Mouse (Mus musculus): ENCODE results near the gene Atp1b3.
"Not testable (repeated sequence)": the region's sequence is repeated elsewhere in the genome, so short reads cannot be mapped to it uniquely, and the experiment has no call there.

Atp1b3 gene

GRCm38 (mm10) chr9:96363581-96364140 is 581 bp downstream of the Atp1b3 start:
- peak; percentile 68 for DNase-seq (ENCODE audit: low spot score)

GRCm38 (mm10) chr9:96360056-96360455 is 4.2 kb downstream of the Atp1b3 start:
- no peak for DNase-seq (ENCODE audit: low spot score)

- DNase-seq (ENCODE audit: low spot score) = no peak
Observed at GRCm38 (mm10) chr9:96353799-96354198, 10.4 kb downstream of the Atp1b3 start.

GRCm38 (mm10) chr9:96353121-96353769 is 11.0 kb downstream of the Atp1b3 start:
- DNase-seq (ENCODE audit: low spot score) = no peak

- not testable (repeated sequence) for DNase-seq (ENCODE audit: low spot score)
Observed at GRCm38 (mm10) chr9:96351771-96352170, 12.5 kb downstream of the Atp1b3 start.

GRCm38 (mm10) chr9:96350476-96350875 is 13.8 kb downstream of the Atp1b3 start:
- DNase-seq (ENCODE audit: low spot score) = no peak

- DNase-seq (ENCODE audit: low spot score) = peak; percentile 79
Observed at GRCm38 (mm10) chr9:96350010-96350409, 14.2 kb downstream of the Atp1b3 start.

- DNase-seq (ENCODE audit: low spot score) = no peak
Observed at GRCm38 (mm10) chr9:96348885-96349284, 15.4 kb downstream of the Atp1b3 start.

- DNase-seq (ENCODE audit: low spot score) = no peak
Observed at GRCm38 (mm10) chr9:96345750-96346149, 18.5 kb downstream of the Atp1b3 start.

- no peak for DNase-seq (ENCODE audit: low spot score)
Observed at GRCm38 (mm10) chr9:96331146-96331545, 33.1 kb downstream of the Atp1b3 start.

- DNase-seq (ENCODE audit: low spot score) = no peak
Observed at GRCm38 (mm10) chr9:96328226-96328625, 36.0 kb downstream of the Atp1b3 start.

GRCm38 (mm10) chr9:96326496-96326923 is 37.7 kb downstream of the Atp1b3 start:
- no peak for DNase-seq (ENCODE audit: low spot score)

- DNase-seq (ENCODE audit: low spot score) = peak; percentile 18
Observed at GRCm38 (mm10) chr9:96324502-96324901, 39.7 kb downstream of the Atp1b3 start.

- no peak for DNase-seq (ENCODE audit: low spot score)
Observed at GRCm38 (mm10) chr9:96322411-96323152, 41.7 kb downstream of the Atp1b3 start.

- no peak for DNase-seq (ENCODE audit: low spot score)
Observed at GRCm38 (mm10) chr9:96320551-96320980, 43.7 kb downstream of the Atp1b3 start.

GRCm38 (mm10) chr9:96319333-96319732 is 44.9 kb downstream of the Atp1b3 start:
- no peak for DNase-seq (ENCODE audit: low spot score)

- no peak for DNase-seq (ENCODE audit: low spot score)
Observed at GRCm38 (mm10) chr9:96312074-96312473, 52.2 kb downstream of the Atp1b3 start.

GRCm38 (mm10) chr9:96308816-96309215 is 55.4 kb downstream of the Atp1b3 start:
- no peak for DNase-seq (ENCODE audit: low spot score)

GRCm38 (mm10) chr9:96299324-96300008 is 64.8 kb downstream of the Atp1b3 start:
- no peak for DNase-seq (ENCODE audit: low spot score)

GRCm38 (mm10) chr9:96292144-96292543 is 72.1 kb downstream of the Atp1b3 start:
- DNase-seq (ENCODE audit: low spot score) = no peak

GRCm38 (mm10) chr9:96284916-96285315 is 79.3 kb downstream of the Atp1b3 start:
- DNase-seq (ENCODE audit: low spot score) = peak; percentile 50
